Mouse (Mus musculus) liver, embryonic 15.5 days (tissue): ENCODE measurements at regions not wholly inside any gene's neighbourhood (a gene's known extent, or its start where the extent isn't known, plus 50 kb on each side); places are given as distances from the start of the nearest gene placed in this dataset.

Source experiments
- ATAC-seq: fragments of 200-750 bp; cut with Nextera tagmentation; 2 replicates; pipeline ENCODE4 v1.8.0; 2017; ENCODE audit warnings: moderate number of reproducible peaks, mild to moderate bottlenecking, moderate library complexity; ENCODE audit not compliant: insufficient read depth
- H3K27ac ChIP-seq: fragments of 300-500 bp; sonication (generic); replicated peaks from 2 replicates; pipeline ENCODE4 v1.5.1; 2015; ENCODE audit warnings: mild to moderate bottlenecking, inconsistent platforms
- H3K27me3 ChIP-seq: fragments of 300-500 bp; sonication (generic); 2 replicates; pipeline ENCODE4 v1.6.1; 2015; ENCODE audit warnings: mild to moderate bottlenecking, inconsistent platforms
- H3K36me3 ChIP-seq: fragments of 300-500 bp; sonication (generic); replicated peaks from 2 replicates; pipeline ENCODE4 v1.6.1; 2015; ENCODE audit warnings: moderate library complexity, mild to moderate bottlenecking, inconsistent platforms
- H3K4me1 ChIP-seq: fragments of 300-500 bp; sonication (generic); replicated peaks from 2 replicates; pipeline ENCODE4 v1.6.1; 2015; ENCODE audit warnings: inconsistent platforms
- H3K4me2 ChIP-seq: fragments of 300-500 bp; sonication (generic); 2 replicates; pipeline ENCODE4 v1.6.1; 2015; ENCODE audit warnings: moderate library complexity, mild to moderate bottlenecking, inconsistent platforms
- H3K4me3 ChIP-seq: fragments of 300-500 bp; sonication (generic); replicated peaks from 2 replicates; pipeline ENCODE4 v1.5.1; 2015; ENCODE audit warnings: mild to moderate bottlenecking, inconsistent platforms
- H3K9ac ChIP-seq: fragments of 300-500 bp; sonication (generic); 2 replicates; pipeline ENCODE4 v1.6.1; 2015; ENCODE audit warnings: moderate library complexity, mild to moderate bottlenecking, inconsistent platforms
- H3K9me3 ChIP-seq: fragments of 300-500 bp; sonication (generic); replicated peaks from 2 replicates; pipeline ENCODE4 v1.6.1; 2016; ENCODE audit warnings: inconsistent platforms
- WGBS: fragments of 180-500 bp; shearing (Covaris S2); methylation state at CpG from one replicate; pipeline ENCODE4 v1.1.7; 2015; ENCODE audit warnings: mixed read lengths; ENCODE audit not compliant: insufficient replicate concordance; 5-methylcytosine and 5-hydroxymethylcytosine counted together

- H3K4me1 ChIP-seq: no peaks in the 10 kb centered on the region
- H3K36me3 ChIP-seq: no peaks in the 10 kb centered on the region
- H3K9me3 ChIP-seq: no peaks in the 10 kb centered on the region
- H3K9ac ChIP-seq: no peak overlapping the region
- no peak for ATAC-seq
- WGBS: 69% methylated on average over 8 of the region's 8 CpGs
- H3K4me2 ChIP-seq: no peak overlapping the region
- H3K4me3 ChIP-seq: no peak overlapping the region
- H3K27me3 ChIP-seq: peaks cover 93% of the 10 kb centered on the region
- H3K27ac ChIP-seq: no peak overlapping the region
Measured at GRCm38 (mm10) chr13:45281106-45281505, 108.4 kb upstream of the Mylip start.

GRCm38 (mm10) chr13:45286651-45287050 lies 102.9 kb upstream of the Mylip start:
- ATAC-seq: no peak
- H3K27me3 ChIP-seq: peaks cover 85% of the 10 kb centered on the region
- 81% methylated on average over 2 of the region's 2 CpGs for WGBS
- H3K4me1 ChIP-seq: no peaks in the 10 kb centered on the region
- H3K36me3 ChIP-seq: no peaks in the 10 kb centered on the region
- no peak overlapping the region for H3K4me3 ChIP-seq
- no peak overlapping the region for H3K4me2 ChIP-seq
- no peaks in the 10 kb centered on the region for H3K9me3 ChIP-seq
- H3K9ac ChIP-seq: no peak overlapping the region
- no peak overlapping the region for H3K27ac ChIP-seq

- Histone ChIP-seq H3K4me3 (no peak overlapping the region), H3K36me3 (no peaks in the 10 kb centered on the region), H3K4me1 (no peaks in the 10 kb centered on the region), H3K4me2 (no peak overlapping the region), H3K27ac (no peak overlapping the region), H3K9ac (no peak overlapping the region), H3K27me3 (peaks cover 84% of the 10 kb centered on the region), H3K9me3 (no peaks in the 10 kb centered on the region)
- ATAC-seq: no peak
- WGBS: 68% methylated on average over 4 of the region's 4 CpGs
Measured at GRCm38 (mm10) chr13:45287217-45287616, 102.3 kb upstream of the Mylip start.

GRCm38 (mm10) chr13:45289976-45290375 lies 99.6 kb upstream of the Mylip start:
- no peaks in the 10 kb centered on the region for H3K36me3 ChIP-seq
- H3K4me1 ChIP-seq: no peaks in the 10 kb centered on the region
- WGBS: 72% methylated on average over 11 of the region's 11 CpGs
- no peak overlapping the region for H3K4me2 ChIP-seq
- no peaks in the 10 kb centered on the region for H3K9me3 ChIP-seq
- no peak overlapping the region for H3K9ac ChIP-seq
- H3K27ac ChIP-seq: no peak overlapping the region
- H3K4me3 ChIP-seq: no peak overlapping the region
- peaks cover 74% of the 10 kb centered on the region for H3K27me3 ChIP-seq
- no peak for ATAC-seq

- no peak for ATAC-seq
Measured at GRCm38 (mm10) chr13:45294691-45295090, 94.9 kb upstream of the Mylip start.

GRCm38 (mm10) chr13:45300610-45301009 lies 88.9 kb upstream of the Mylip start:
- Histone ChIP-seq H3K4me1 (no peaks in the 10 kb centered on the region), H3K9ac (no peak overlapping the region), H3K36me3 (no peaks in the 10 kb centered on the region), H3K9me3 (no peaks in the 10 kb centered on the region), H3K4me3 (no peak overlapping the region), H3K27me3 (peaks cover 64% of the 10 kb centered on the region), H3K27ac (no peak overlapping the region), H3K4me2 (no peak overlapping the region)
- ATAC-seq: no peak
- 78% methylated on average over 8 of the region's 8 CpGs for WGBS

More at GRCm38 (mm10) chr13:45294691-45295090, 94.9 kb upstream of the Mylip start:
- no peak overlapping the region for H3K27ac ChIP-seq
- H3K4me1 ChIP-seq: no peaks in the 10 kb centered on the region
- H3K9me3 ChIP-seq: no peaks in the 10 kb centered on the region
- no peaks in the 10 kb centered on the region for H3K36me3 ChIP-seq
- no peak overlapping the region for H3K9ac ChIP-seq
- WGBS: 77% methylated on average over 10 of the region's 10 CpGs
- no peak overlapping the region for H3K4me2 ChIP-seq
- H3K4me3 ChIP-seq: no peak overlapping the region
- H3K27me3 ChIP-seq: peaks cover 64% of the 10 kb centered on the region

- no peak overlapping the region for H3K4me3 ChIP-seq
- no peaks in the 10 kb centered on the region for H3K9me3 ChIP-seq
- no peaks in the 10 kb centered on the region for H3K36me3 ChIP-seq
- H3K4me1 ChIP-seq: no peaks in the 10 kb centered on the region
- ATAC-seq: no peak
- H3K9ac ChIP-seq: no peak overlapping the region
- 67% methylated on average over 10 of the region's 10 CpGs for WGBS
- no peak overlapping the region for H3K4me2 ChIP-seq
- peaks cover 64% of the 10 kb centered on the region for H3K27me3 ChIP-seq
- no peak overlapping the region for H3K27ac ChIP-seq
Measured at GRCm38 (mm10) chr13:45301191-45301905, 88.2 kb upstream of the Mylip start.

- peaks cover 67% of the 10 kb centered on the region for H3K27me3 ChIP-seq
- no peaks in the 10 kb centered on the region for H3K4me1 ChIP-seq
- H3K27ac ChIP-seq: no peak overlapping the region
- no peak overlapping the region for H3K4me2 ChIP-seq
- no peaks in the 10 kb centered on the region for H3K36me3 ChIP-seq
- no peak overlapping the region for H3K4me3 ChIP-seq
- H3K9ac ChIP-seq: no peak overlapping the region
- WGBS: 69% methylated on average over 6 of the region's 6 CpGs
- no peak for ATAC-seq
- no peaks in the 10 kb centered on the region for H3K9me3 ChIP-seq
Measured at GRCm38 (mm10) chr13:45302796-45303195, 86.7 kb upstream of the Mylip start.

GRCm38 (mm10) chr13:45306177-45306576 lies 83.4 kb upstream of the Mylip start:
- Histone ChIP-seq H3K4me1 (no peaks in the 10 kb centered on the region), H3K27ac (no peak overlapping the region), H3K9ac (no peak overlapping the region), H3K4me3 (no peak overlapping the region), H3K36me3 (no peaks in the 10 kb centered on the region), H3K27me3 (peaks cover 62% of the 10 kb centered on the region), H3K4me2 (no peak overlapping the region), H3K9me3 (no peaks in the 10 kb centered on the region)
- no peak for ATAC-seq
- WGBS: 65% methylated on average over 5 of the region's 5 CpGs

- Histone ChIP-seq H3K27me3 (peaks cover 65% of the 10 kb centered on the region), H3K36me3 (no peaks in the 10 kb centered on the region), H3K9ac (no peak overlapping the region), H3K27ac (no peak overlapping the region), H3K4me1 (no peaks in the 10 kb centered on the region), H3K4me2 (no peak overlapping the region), H3K4me3 (no peak overlapping the region), H3K9me3 (no peaks in the 10 kb centered on the region)
- no peak for ATAC-seq
- WGBS: 65% methylated on average over 3 of the region's 3 CpGs
Measured at GRCm38 (mm10) chr13:45307226-45307625, 82.3 kb upstream of the Mylip start.

- no peak for ATAC-seq
- 62% methylated on average over 6 of the region's 6 CpGs for WGBS
- Histone ChIP-seq H3K4me1 (no peaks in the 10 kb centered on the region), H3K9ac (no peak overlapping the region), H3K27ac (no peak overlapping the region), H3K36me3 (no peaks in the 10 kb centered on the region), H3K4me3 (no peak overlapping the region), H3K4me2 (no peak overlapping the region), H3K9me3 (no peaks in the 10 kb centered on the region), H3K27me3 (peaks cover 74% of the 10 kb centered on the region)
Measured at GRCm38 (mm10) chr13:45319646-45320045, 69.9 kb upstream of the Mylip start.

- Histone ChIP-seq H3K27me3 (peaks cover 59% of the 10 kb centered on the region), H3K4me3 (no peak overlapping the region), H3K4me2 (no peak overlapping the region), H3K9ac (no peak overlapping the region), H3K36me3 (no peaks in the 10 kb centered on the region), H3K27ac (no peak overlapping the region), H3K9me3 (no peaks in the 10 kb centered on the region), H3K4me1 (no peaks in the 10 kb centered on the region)
- ATAC-seq: no peak
- 65% methylated on average over 7 of the region's 7 CpGs for WGBS
Measured at GRCm38 (mm10) chr13:45325736-45326293, 63.7 kb upstream of the Mylip start.
